Mouse (Mus musculus) embryonic facial prominence, embryonic 14.5 days (tissue): ENCODE data around the gene Zfpm1. TPM values are rescaled to one million over a fixed set of nuclear protein-coding genes. Genes with fewer than 3 reads are reported as not detected.

Experiments used
- ATAC-seq: fragments of 200-750 bp; cut with Nextera tagmentation; 2 replicates; pipeline ENCODE4 v1.8.0; 2017; ENCODE audit warnings: low read depth, moderate number of reproducible peaks, moderate TSS enrichment
- DNase-seq: peaks from one replicate; pipeline ENCODE4 v3.0.0-alpha.2; 2015; ENCODE audit warnings: low spot score
- H3K27ac ChIP-seq: fragments of 300-500 bp; sonication (generic); replicated peaks from 2 replicates; pipeline ENCODE4 v1.5.1; 2014; ENCODE audit warnings: low read depth, mild to moderate bottlenecking, low read length, moderate library complexity
- H3K27me3 ChIP-seq: fragments of 300-500 bp; sonication (generic); replicated peaks from 2 replicates; pipeline ENCODE4 v1.6.1; 2014; ENCODE audit warnings: low read length; ENCODE audit not compliant: control insufficient read depth, insufficient read depth
- H3K36me3 ChIP-seq: fragments of 300-500 bp; sonication (generic); 2 replicates; pipeline ENCODE4 v1.6.1; 2014; ENCODE audit warnings: low read length, mixed read lengths; ENCODE audit not compliant: control insufficient read depth, insufficient read depth
- H3K4me1 ChIP-seq: fragments of 300-500 bp; sonication (generic); 2 replicates; pipeline ENCODE4 v1.6.1; 2014; ENCODE audit warnings: antibody characterized with exemption, low read length; ENCODE audit not compliant: control insufficient read depth, insufficient read depth
- H3K4me2 ChIP-seq: fragments of 300-500 bp; sonication (generic); 2 replicates; pipeline ENCODE4 v1.6.1; 2014; ENCODE audit warnings: low read depth, mild to moderate bottlenecking, low read length, moderate library complexity, mixed read lengths
- H3K4me3 ChIP-seq: fragments of 300-500 bp; sonication (generic); 2 replicates; pipeline ENCODE4 v1.5.1; 2014; ENCODE audit warnings: low read depth, mild to moderate bottlenecking, low read length
- H3K9ac ChIP-seq: fragments of 300-500 bp; sonication (generic); 2 replicates; pipeline ENCODE4 v1.6.1; 2014; ENCODE audit warnings: low read depth, mild to moderate bottlenecking, low read length, moderate library complexity, mixed read lengths
- H3K9me3 ChIP-seq: fragments of 300-500 bp; sonication (generic); 2 replicates; pipeline ENCODE4 v1.6.1; 2016; ENCODE audit warnings: low read length; ENCODE audit not compliant: control insufficient read depth
- WGBS: fragments of 180-500 bp; shearing (Covaris S2); extraction: QIAGEN DNeasy Blood & Tissue Kit; methylation state at CpG from one replicate; pipeline ENCODE4 v1.1.7; 2014; 5-methylcytosine and 5-hydroxymethylcytosine counted together
- polyA plus RNA-seq: library from polyadenylated mRNA; unstranded; fragments of >200 nt; fragmentation: Nextera tagmentation; extraction: Ambion mirVana; gene quantifications from 2 replicates; pipeline ENCODE4 v1.2.1, GENCODE M21; 2014

Zfpm1 gene
- polyA plus RNA-seq, 1 experiment from 2014 or later, result 1.7 TPM

DNA sequence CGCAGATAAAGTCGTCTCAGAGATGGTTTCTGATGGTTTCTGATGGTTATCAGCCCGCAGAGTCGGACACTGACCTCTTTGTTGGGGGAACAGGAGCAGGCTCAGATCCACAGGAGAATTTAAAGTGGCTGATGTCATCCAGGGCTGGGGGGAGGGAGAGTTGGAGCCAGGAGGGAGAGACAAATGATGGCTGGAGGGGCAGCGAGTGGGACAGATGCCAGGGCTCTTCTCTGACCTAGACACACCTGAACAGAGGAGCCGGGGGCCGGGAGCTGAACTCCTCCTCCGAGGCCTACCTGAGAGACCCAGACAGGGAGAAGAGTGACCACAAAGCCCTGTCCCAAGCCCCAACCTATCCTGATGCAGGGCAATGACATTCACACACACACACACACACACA, 47.1 kb downstream of the Zfpm1 start:
- no peak overlapping the region for H3K27ac ChIP-seq
- H3K4me1 ChIP-seq, result no peaks in the 10 kb centered on the region
- no peak for ATAC-seq
- peaks cover 2% of the 10 kb centered on the region; the same call in 1 of the 2 replicates for H3K27me3 ChIP-seq
- 57% methylated on average over 8 of the region's 8 CpGs for WGBS
- no peaks in the 10 kb centered on the region for H3K36me3 ChIP-seq
- DNase-seq, result no peak
- no peak overlapping the region for H3K9ac ChIP-seq
- H3K4me2 ChIP-seq, result no peak overlapping the region
- H3K9me3 ChIP-seq, result no peaks in the 10 kb centered on the region
- H3K4me3 ChIP-seq, result no peak overlapping the region

DNA sequence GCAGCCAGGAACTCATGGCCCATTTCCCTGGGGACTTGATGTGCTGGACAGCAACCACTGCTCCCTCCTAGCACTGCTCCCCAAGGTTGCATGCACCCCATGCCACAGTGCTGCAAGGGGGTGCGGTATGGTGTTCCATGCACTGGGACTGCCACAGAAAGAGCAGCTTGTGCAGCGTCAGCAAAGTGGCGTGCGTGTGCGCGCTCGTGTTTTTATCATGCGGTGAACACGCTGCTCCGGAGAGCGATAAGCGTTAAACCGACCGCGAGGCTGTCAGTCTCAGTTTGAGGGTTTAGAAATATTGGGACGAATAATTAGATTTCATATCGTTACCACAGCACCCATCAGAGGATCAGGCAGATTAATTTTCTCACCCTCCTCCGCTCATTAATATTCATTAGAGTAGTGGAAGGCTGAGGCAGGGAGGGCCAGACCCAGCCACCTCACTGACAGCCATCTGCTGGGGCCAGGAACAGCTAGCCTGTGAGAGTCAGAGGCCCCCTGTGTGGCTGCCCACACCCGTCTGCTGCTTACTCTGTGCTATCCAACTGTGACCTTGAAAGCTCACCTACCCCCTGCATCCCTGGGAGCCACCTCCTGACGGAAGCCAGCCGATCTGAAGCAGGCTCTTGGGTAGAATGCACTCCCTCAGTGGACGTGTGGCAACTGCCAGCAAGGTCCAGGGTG, 47.8 kb downstream of the Zfpm1 start:
- H3K4me2 ChIP-seq, result no peak overlapping the region
- no peaks in the 10 kb centered on the region for H3K9me3 ChIP-seq
- H3K4me3 ChIP-seq, result no peak overlapping the region
- no peak for ATAC-seq
- no peak for DNase-seq
- no peak overlapping the region for H3K9ac ChIP-seq
- H3K27me3 ChIP-seq, result peaks cover 8% of the 10 kb centered on the region
- no peaks in the 10 kb centered on the region for H3K36me3 ChIP-seq
- WGBS, result 79% methylated on average over 22 of the region's 22 CpGs
- no peaks in the 10 kb centered on the region for H3K4me1 ChIP-seq
- H3K27ac ChIP-seq, result no peak overlapping the region

DNA sequence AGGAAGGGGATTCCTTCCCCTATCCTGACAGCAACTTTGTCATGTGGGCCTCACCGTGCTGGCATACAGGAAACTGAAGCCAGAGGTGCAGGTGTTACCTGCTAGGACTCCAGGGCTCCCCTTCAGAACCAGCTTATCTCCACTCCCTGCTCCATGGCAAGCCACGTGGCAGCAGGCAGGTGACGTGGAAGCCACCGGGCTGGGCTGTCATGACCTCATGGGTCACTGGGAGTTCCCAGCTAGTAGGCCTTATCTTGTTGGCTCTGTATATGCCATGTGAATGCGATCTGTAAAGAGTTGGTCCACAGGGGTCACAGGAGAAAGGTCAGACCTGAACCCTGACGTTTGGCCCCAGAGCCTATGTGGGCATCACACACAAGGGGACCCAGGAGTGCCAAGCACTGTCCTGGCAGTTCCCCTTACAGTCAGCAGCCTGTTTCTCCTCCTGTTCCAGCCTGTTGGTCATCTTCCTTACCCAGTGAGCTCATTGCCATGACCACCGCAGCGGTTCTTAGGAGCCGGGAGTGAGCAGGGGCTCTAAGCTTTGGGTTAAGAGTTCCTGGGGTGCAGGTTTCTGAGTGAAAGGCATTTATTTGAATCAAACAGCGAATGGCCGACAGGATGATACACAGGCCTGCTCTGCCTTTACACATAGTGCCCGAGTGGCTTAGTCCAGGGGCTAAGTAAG, 48.6 kb downstream of the Zfpm1 start:
- peak overlapping the region; percentile 25; the same call in 1 of the 2 replicates for H3K9ac ChIP-seq
- ATAC-seq, result no peak
- WGBS, result 74% methylated on average over 12 of the region's 12 CpGs

DNA sequence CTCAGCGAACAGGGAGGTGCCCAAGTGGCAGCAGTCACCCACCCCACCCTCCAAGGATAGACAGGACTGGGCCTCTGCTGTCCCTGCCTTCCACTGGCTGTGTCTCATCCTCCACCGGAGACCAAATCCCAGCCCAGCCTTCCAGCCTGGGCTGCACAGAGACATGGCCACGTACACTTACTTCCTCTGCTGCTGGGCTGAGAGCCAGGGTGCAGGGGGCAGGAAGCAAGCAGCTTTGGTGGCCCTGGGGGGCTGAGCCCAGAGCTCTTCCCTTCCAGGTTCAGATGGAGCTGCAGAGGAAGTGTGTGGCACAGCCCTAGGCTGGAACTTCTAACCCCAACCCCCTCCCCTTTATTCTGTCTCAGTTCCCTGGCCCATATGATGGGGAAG, 49.2 kb downstream of the Zfpm1 start:
- no peak overlapping the region for H3K4me2 ChIP-seq
- H3K9me3 ChIP-seq, result no peaks in the 10 kb centered on the region
- no peak overlapping the region for H3K4me3 ChIP-seq
- ATAC-seq, result no peak
- no peaks in the 10 kb centered on the region for H3K36me3 ChIP-seq
- DNase-seq, result peak; percentile 65
- H3K9ac ChIP-seq, result peak overlapping the region; percentile 25; the same call in 1 of the 2 replicates
- H3K27me3 ChIP-seq, result peaks cover 22% of the 10 kb centered on the region
- peaks cover 5% of the 10 kb centered on the region; the same call in 1 of the 2 replicates for H3K4me1 ChIP-seq
- WGBS, result 53% methylated on average over 3 of the region's 3 CpGs
- no peak overlapping the region; the same call in 1 of the 2 replicates for H3K27ac ChIP-seq

More for the DNA sequence above, 48.6 kb downstream of the Zfpm1 start:
- no peaks in the 10 kb centered on the region for H3K36me3 ChIP-seq
- no peak overlapping the region for H3K4me3 ChIP-seq
- H3K9me3 ChIP-seq, result no peaks in the 10 kb centered on the region
- H3K4me1 ChIP-seq, result 0 out of 2 replicates have a peak, but pooled peaks cover 2% of the 10 kb centered on the region
- H3K27ac ChIP-seq, result no peak overlapping the region; the same call in 1 of the 2 replicates
- H3K27me3 ChIP-seq, result peaks cover 17% of the 10 kb centered on the region
- no peak for DNase-seq
- H3K4me2 ChIP-seq, result no peak overlapping the region

DNA sequence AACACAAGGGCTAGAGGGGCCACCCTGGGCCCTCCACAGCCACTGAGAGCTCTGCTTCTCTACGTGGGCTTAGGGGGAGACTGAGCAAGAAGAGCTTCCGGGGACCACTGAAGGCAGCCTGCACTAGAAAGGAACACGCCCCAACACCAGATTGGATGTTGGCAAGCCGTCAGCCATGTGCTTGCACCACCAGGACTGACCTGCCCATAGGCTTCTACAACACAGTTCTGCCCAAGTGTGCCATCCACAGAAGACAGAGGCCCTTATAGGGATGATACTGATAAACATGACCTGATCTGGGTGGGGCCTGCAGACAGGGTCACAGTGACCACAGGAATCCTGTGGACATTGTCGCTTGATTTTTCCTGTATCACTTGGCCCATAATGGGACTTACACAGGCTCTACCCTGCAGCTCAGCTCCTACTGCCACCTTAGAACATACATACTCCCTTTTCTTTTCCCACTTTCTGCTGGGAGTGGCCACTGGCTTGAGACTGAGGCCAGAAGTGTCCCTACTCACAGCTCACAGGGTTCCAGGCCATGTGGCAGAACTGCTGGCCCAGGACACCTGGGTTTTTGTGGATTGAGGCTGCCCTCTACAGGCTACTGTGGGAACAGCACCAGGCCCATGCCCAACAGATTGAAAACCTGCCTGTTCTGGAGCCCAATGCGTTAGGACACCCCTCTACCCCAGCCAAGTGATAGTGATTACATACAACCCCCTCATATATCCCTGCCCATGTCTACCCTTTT, 51.0 kb downstream of the Zfpm1 start:
- no peaks in the 10 kb centered on the region; the same call in 1 of the 2 replicates for H3K36me3 ChIP-seq
- H3K4me1 ChIP-seq, result peaks cover 5% of the 10 kb centered on the region; the same call in 1 of the 2 replicates
- ATAC-seq (peak; percentile 34; the same call in 1 of the 2 replicates), DNase-seq (peak; percentile 75)
- H3K4me2 ChIP-seq, result no peak overlapping the region
- H3K9me3 ChIP-seq, result no peaks in the 10 kb centered on the region
- H3K27me3 ChIP-seq, result peaks cover 40% of the 10 kb centered on the region
- no peak overlapping the region for H3K27ac ChIP-seq
- H3K9ac ChIP-seq, result no peak overlapping the region
- 75% methylated on average over 6 of the region's 6 CpGs for WGBS
- H3K4me3 ChIP-seq, result no peak overlapping the region

DNA sequence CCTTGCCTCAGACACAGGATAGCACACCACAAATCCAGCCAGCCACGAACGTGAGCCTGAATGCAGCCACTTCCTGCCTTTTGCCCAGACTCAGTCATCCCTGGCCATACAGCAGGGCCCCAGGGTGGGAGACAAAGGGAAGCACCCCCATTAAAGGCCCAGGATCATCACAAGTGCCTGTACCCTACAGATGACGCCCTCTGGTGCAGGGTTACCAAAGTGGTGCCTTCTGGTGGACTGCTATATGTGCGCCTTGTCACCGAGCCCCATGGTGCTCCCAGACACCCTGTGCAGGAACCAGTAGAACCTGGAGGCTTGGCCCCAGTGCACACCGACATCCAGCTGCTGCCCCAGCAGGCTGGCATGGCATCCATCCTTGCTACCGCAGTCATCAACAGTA, 51.6 kb downstream of the Zfpm1 start:
- H3K36me3 ChIP-seq, result no peaks in the 10 kb centered on the region; the same call in 1 of the 2 replicates
- no peaks in the 10 kb centered on the region for H3K9me3 ChIP-seq
- H3K4me1 ChIP-seq, result peaks cover 5% of the 10 kb centered on the region; the same call in 1 of the 2 replicates
- ATAC-seq (no peak), DNase-seq (no peak)
- no peak overlapping the region for H3K4me3 ChIP-seq
- WGBS, result 84% methylated on average over 7 of the region's 7 CpGs
- peaks cover 45% of the 10 kb centered on the region for H3K27me3 ChIP-seq
- no peak overlapping the region for H3K27ac ChIP-seq
- H3K9ac ChIP-seq, result no peak overlapping the region
- H3K4me2 ChIP-seq, result no peak overlapping the region

DNA sequence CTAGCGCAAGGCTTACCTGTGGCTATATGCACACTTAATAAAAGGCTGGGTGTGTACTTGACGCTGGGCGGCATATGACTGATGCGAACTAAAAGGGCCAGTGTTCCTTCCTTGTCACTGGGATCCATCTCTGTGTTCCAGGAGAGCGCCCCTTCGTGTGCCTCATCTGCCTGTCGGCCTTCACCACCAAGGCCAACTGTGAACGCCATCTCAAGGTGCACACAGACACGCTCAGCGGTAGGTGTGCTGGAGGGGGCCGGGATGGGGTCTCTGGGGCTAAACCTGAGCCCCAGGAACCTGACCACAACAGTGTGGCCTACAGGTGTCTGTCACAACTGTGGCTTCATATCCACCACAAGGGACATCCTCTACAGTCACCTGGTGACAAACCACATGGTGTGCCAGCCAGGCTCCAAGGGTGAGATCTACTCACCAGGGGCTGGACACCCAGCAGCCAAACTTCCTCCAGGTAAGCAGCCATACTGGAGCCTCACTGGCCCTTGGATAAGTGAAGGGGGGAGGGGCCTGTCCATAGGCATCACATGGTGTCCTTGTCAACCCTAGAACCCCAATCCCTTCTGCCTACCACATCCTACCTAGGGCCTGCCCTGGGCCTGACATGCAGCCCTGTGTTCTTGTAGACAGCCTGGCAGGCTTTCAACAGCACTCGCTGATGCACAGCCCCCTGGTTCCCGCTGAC, 53.0 kb downstream of the Zfpm1 start:
- H3K36me3 ChIP-seq, result no peaks in the 10 kb centered on the region; the same call in 1 of the 2 replicates
- no peak overlapping the region for H3K4me3 ChIP-seq
- no peaks in the 10 kb centered on the region for H3K9me3 ChIP-seq
- no peak for ATAC-seq
- no peak overlapping the region for H3K4me2 ChIP-seq
- WGBS, result 84% methylated on average over 13 of the region's 13 CpGs
- peaks cover 45% of the 10 kb centered on the region for H3K27me3 ChIP-seq
- H3K27ac ChIP-seq, result no peak overlapping the region
- H3K4me1 ChIP-seq, result peaks cover 5% of the 10 kb centered on the region; the same call in 1 of the 2 replicates
- no peak for DNase-seq
- H3K9ac ChIP-seq, result no peak overlapping the region
